Mouse (Mus musculus): ENCODE data around the gene Npas3. TPM values are rescaled to one million over a fixed set of nuclear protein-coding genes. Genes with fewer than 3 reads are reported as not detected.

Gene Npas3
- polyA plus RNA-seq, 1 experiment from 2014 or later: 2.6 TPM

DNA sequence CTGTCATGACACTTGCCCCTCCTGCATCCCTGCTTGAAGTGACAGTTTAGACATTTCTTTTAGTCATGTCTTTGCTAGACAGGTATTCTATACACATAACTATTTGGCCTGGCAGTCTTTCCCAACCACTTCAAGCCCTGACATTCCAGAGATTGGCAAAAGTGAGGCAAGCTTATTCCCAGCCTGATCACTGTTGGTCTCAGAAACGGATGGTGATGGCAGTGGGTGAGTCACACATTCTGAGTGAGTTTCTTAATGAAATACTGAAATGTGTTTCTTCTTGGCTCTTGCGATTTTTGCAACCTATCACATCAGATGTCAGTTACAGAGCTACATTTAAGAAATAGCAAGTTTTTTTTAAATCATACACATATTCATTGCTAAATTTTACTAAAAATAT lies 175.2 kb downstream of the Npas3 start:
- H3K27ac ChIP-seq: no peak overlapping the region
- H3K4me3 ChIP-seq (replicated peaks): no peak overlapping the region
- H3K27me3 ChIP-seq (replicated peaks): no peaks in the 10 kb centered on the region
- H3K9ac ChIP-seq: no peak overlapping the region
- no peaks in the 10 kb centered on the region for H3K36me3 ChIP-seq
- no peaks in the 10 kb centered on the region for H3K9me3 ChIP-seq
- H3K4me1 ChIP-seq (replicated peaks): no peaks in the 10 kb centered on the region
- H3K4me2 ChIP-seq (replicated peaks): no peak overlapping the region
- 82% methylated on average over 2 of the region's 2 CpGs for WGBS
- ATAC-seq: no peak

DNA sequence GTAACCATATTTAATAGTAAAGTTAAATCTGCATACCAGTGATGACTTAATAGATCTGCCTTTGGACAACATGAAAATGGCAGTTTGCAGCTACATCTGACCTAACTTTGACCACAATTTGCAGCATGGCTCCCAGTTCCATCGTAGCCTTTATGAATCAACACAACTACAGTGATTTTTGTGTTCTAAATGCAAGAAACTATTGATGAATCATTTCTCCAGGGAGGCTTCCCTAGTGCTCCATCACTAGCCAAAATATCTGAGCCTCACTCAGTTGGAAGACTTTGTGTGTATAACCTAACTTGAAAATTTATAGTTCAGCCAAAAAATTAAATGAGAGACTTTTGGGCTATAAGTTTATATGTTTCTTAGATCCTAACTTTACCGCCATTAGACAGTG lies 177.5 kb downstream of the Npas3 start:
- ATAC-seq: no peak
- H3K4me3 ChIP-seq (replicated peaks): no peak overlapping the region
- no peak overlapping the region for H3K4me2 ChIP-seq (replicated peaks)
- WGBS: 90% methylated on average over 2 of the region's 2 CpGs
- H3K36me3 ChIP-seq: no peaks in the 10 kb centered on the region
- H3K9ac ChIP-seq: no peak overlapping the region
- no peaks in the 10 kb centered on the region for H3K4me1 ChIP-seq (replicated peaks)
- H3K27me3 ChIP-seq (replicated peaks): no peaks in the 10 kb centered on the region
- no peaks in the 10 kb centered on the region for H3K9me3 ChIP-seq
- H3K27ac ChIP-seq: no peak overlapping the region

GRCm38 (mm10) chr12:53427153-53427552 lies 178.7 kb downstream of the Npas3 start:
- WGBS: 76% methylated on average over 10 of the region's 10 CpGs
- Histone ChIP-seq H3K9ac (no peak overlapping the region), H3K4me3 (replicated peaks) (no peak overlapping the region), H3K9me3 (no peaks in the 10 kb centered on the region), H3K27me3 (replicated peaks) (no peaks in the 10 kb centered on the region), H3K4me1 (replicated peaks) (no peaks in the 10 kb centered on the region), H3K4me2 (replicated peaks) (no peak overlapping the region), H3K27ac (no peak overlapping the region), H3K36me3 (no peaks in the 10 kb centered on the region)
- ATAC-seq: no peak

DNA sequence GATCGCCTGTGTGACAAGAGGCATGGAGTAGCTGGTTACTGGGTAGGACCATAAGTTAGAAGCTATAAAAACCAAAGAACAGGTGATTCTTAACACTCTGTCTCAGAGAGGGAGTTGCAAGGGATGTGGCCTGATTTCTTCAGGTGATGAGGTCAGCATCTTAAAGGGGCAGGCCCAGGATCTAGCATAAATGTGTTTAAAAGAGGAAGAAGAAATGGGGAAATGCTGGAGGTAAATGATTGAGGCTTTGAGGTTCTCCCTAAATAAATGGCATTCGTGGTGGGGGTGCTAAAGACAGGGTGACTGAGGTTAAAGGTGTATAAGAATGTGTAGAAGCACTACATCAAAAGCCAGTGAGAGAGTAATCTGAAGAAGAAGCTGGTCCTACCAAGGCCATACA lies 193.6 kb downstream of the Npas3 start:
- Histone ChIP-seq H3K36me3 (no peaks in the 10 kb centered on the region), H3K27me3 (replicated peaks) (no peaks in the 10 kb centered on the region), H3K4me2 (replicated peaks) (no peak overlapping the region), H3K4me3 (replicated peaks) (no peak overlapping the region), H3K4me1 (replicated peaks) (no peaks in the 10 kb centered on the region), H3K9ac (no peak overlapping the region), H3K27ac (no peak overlapping the region), H3K9me3 (no peaks in the 10 kb centered on the region)
- peak; percentile 61 for ATAC-seq
- 63% methylated on average over 2 of the region's 2 CpGs for WGBS

GRCm38 (mm10) chr12:53447469-53447868 lies 199.0 kb downstream of the Npas3 start:
- Histone ChIP-seq H3K36me3 (no peaks in the 10 kb centered on the region), H3K4me1 (replicated peaks) (no peaks in the 10 kb centered on the region), H3K4me3 (replicated peaks) (no peak overlapping the region), H3K9me3 (no peaks in the 10 kb centered on the region), H3K27me3 (replicated peaks) (no peaks in the 10 kb centered on the region), H3K27ac (no peak overlapping the region), H3K4me2 (replicated peaks) (no peak overlapping the region), H3K9ac (no peak overlapping the region)
- no peak for ATAC-seq
- WGBS: 71% methylated on average over 8 of the region's 8 CpGs

GRCm38 (mm10) chr12:53448040-53448439 lies 199.6 kb downstream of the Npas3 start:
- Histone ChIP-seq H3K27ac (no peak overlapping the region), H3K4me2 (replicated peaks) (no peak overlapping the region), H3K4me1 (replicated peaks) (no peaks in the 10 kb centered on the region), H3K9ac (no peak overlapping the region), H3K4me3 (replicated peaks) (no peak overlapping the region), H3K9me3 (no peaks in the 10 kb centered on the region), H3K36me3 (no peaks in the 10 kb centered on the region), H3K27me3 (replicated peaks) (no peaks in the 10 kb centered on the region)
- whole genome bisulfite sequencing: 30% methylated on average over 3 of the region's 3 CpGs
- no peak for ATAC-seq

GRCm38 (mm10) chr12:53467549-53467948 lies 219.1 kb downstream of the Npas3 start:
- no peaks in the 10 kb centered on the region for H3K4me1 ChIP-seq (replicated peaks)
- no peaks in the 10 kb centered on the region for H3K36me3 ChIP-seq
- no peak for ATAC-seq
- no peak overlapping the region for H3K27ac ChIP-seq
- no peaks in the 10 kb centered on the region for H3K9me3 ChIP-seq
- no peak overlapping the region for H3K9ac ChIP-seq
- no peak overlapping the region for H3K4me3 ChIP-seq (replicated peaks)
- no peaks in the 10 kb centered on the region for H3K27me3 ChIP-seq (replicated peaks)
- H3K4me2 ChIP-seq (replicated peaks): no peak overlapping the region

- H3K27ac ChIP-seq: no peak overlapping the region
- H3K27me3 ChIP-seq (replicated peaks): no peaks in the 10 kb centered on the region
- no peak overlapping the region for H3K4me3 ChIP-seq (replicated peaks)
- no peaks in the 10 kb centered on the region for H3K9me3 ChIP-seq
- no peak overlapping the region for H3K9ac ChIP-seq
- ATAC-seq: no peak
- H3K36me3 ChIP-seq: no peaks in the 10 kb centered on the region
- H3K4me1 ChIP-seq (replicated peaks): no peaks in the 10 kb centered on the region
- H3K4me2 ChIP-seq (replicated peaks): no peak overlapping the region
These were observed 226.0 kb downstream of the Npas3 start for GRCm38 (mm10) chr12:53474486-53474885.

GRCm38 (mm10) chr12:53484924-53485323 lies 236.4 kb downstream of the Npas3 start:
- no peak overlapping the region for H3K27ac ChIP-seq
- no peaks in the 10 kb centered on the region for H3K36me3 ChIP-seq
- H3K4me2 ChIP-seq (replicated peaks): no peak overlapping the region
- no peaks in the 10 kb centered on the region for H3K27me3 ChIP-seq (replicated peaks)
- H3K9ac ChIP-seq: no peak overlapping the region
- H3K4me1 ChIP-seq (replicated peaks): no peaks in the 10 kb centered on the region
- no peak for ATAC-seq
- no peak overlapping the region for H3K4me3 ChIP-seq (replicated peaks)
- 78% methylated on average over 6 of the region's 6 CpGs for WGBS
- no peaks in the 10 kb centered on the region for H3K9me3 ChIP-seq

DNA sequence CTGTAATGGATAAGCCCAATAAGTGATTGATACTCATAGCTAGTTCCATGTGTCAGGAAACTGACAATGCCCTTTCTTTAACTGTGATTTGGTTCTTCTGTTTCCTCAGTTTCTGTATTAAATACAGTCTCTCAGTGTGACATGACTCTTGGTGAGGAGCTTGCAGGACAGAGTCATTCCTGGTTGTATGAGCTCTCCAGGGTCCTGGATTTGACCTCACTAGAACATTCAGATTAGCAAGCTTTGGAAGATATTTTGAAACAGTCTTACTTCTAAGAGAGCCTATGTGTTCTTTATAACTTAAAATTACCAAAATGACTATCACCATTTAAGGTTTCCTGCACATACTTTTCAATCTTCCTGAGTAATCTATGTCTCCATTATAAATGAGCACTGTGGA lies 247.9 kb downstream of the Npas3 start:
- Histone ChIP-seq H3K4me3 (replicated peaks) (no peak overlapping the region), H3K4me2 (replicated peaks) (no peak overlapping the region), H3K9ac (no peak overlapping the region), H3K4me1 (replicated peaks) (no peaks in the 10 kb centered on the region), H3K27ac (no peak overlapping the region), H3K9me3 (no peaks in the 10 kb centered on the region), H3K36me3 (no peaks in the 10 kb centered on the region), H3K27me3 (replicated peaks) (no peaks in the 10 kb centered on the region)
- ATAC-seq: no peak

GRCm38 (mm10) chr12:53514885-53515284 lies 266.4 kb downstream of the Npas3 start:
- Histone ChIP-seq H3K4me1 (replicated peaks) (no peaks in the 10 kb centered on the region), H3K27ac (no peak overlapping the region), H3K4me3 (replicated peaks) (no peak overlapping the region), H3K9me3 (no peaks in the 10 kb centered on the region), H3K27me3 (replicated peaks) (no peaks in the 10 kb centered on the region), H3K36me3 (no peaks in the 10 kb centered on the region), H3K9ac (no peak overlapping the region), H3K4me2 (replicated peaks) (no peak overlapping the region)
- no peak for ATAC-seq
- WGBS: 68% methylated on average over 4 of the region's 4 CpGs

DNA sequence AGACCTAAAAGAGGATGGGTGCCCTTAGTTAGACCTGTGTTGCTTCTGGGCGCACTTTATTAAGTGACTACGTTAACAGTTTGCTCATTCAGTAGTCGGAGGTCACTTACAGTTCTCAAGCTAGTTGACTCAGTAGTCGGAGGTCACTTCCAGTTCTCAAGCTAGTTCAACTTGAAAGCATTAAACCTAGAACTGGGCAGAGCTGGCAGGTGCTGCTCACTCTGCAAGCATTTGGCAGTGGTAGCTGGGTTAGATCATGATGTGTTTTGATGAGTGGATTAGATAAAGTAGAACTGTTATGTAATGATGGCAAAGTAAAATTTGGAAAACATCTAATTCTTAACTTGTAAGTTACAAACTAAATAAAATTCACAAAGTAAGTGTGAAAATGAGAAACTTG lies 271.1 kb downstream of the Npas3 start:
- Histone ChIP-seq H3K27ac (no peak overlapping the region), H3K9ac (no peak overlapping the region), H3K4me3 (replicated peaks) (no peak overlapping the region), H3K4me2 (replicated peaks) (no peak overlapping the region), H3K27me3 (replicated peaks) (no peaks in the 10 kb centered on the region), H3K9me3 (no peaks in the 10 kb centered on the region), H3K4me1 (replicated peaks) (no peaks in the 10 kb centered on the region), H3K36me3 (no peaks in the 10 kb centered on the region)
- no peak for ATAC-seq
- 90% methylated on average over 4 of the region's 4 CpGs for whole genome bisulfite sequencing

- no peak for ATAC-seq
- H3K4me2 ChIP-seq (replicated peaks): no peak overlapping the region
- WGBS: 80% methylated on average over 5 of the region's 5 CpGs
- no peak overlapping the region for H3K4me3 ChIP-seq (replicated peaks)
- H3K27me3 ChIP-seq (replicated peaks): no peaks in the 10 kb centered on the region
- no peaks in the 10 kb centered on the region for H3K36me3 ChIP-seq
- H3K9me3 ChIP-seq: no peaks in the 10 kb centered on the region
- no peak overlapping the region for H3K9ac ChIP-seq
- no peak overlapping the region for H3K27ac ChIP-seq
- no peaks in the 10 kb centered on the region for H3K4me1 ChIP-seq (replicated peaks)
These were observed 274.2 kb downstream of the Npas3 start for GRCm38 (mm10) chr12:53522631-53523030.

- Histone ChIP-seq H3K9me3 (no peaks in the 10 kb centered on the region), H3K4me3 (replicated peaks) (no peak overlapping the region), H3K27ac (no peak overlapping the region), H3K4me1 (replicated peaks) (no peaks in the 10 kb centered on the region), H3K27me3 (replicated peaks) (no peaks in the 10 kb centered on the region), H3K9ac (no peak overlapping the region), H3K36me3 (no peaks in the 10 kb centered on the region), H3K4me2 (replicated peaks) (no peak overlapping the region)
- 91% methylated on average over 3 of the region's 3 CpGs for WGBS
- no peak for ATAC-seq
These were observed 278.6 kb downstream of the Npas3 start for GRCm38 (mm10) chr12:53527046-53527445.
